Mouse (Mus musculus): ENCODE data around the gene Vmn2r107. TPM values are rescaled to one million over a fixed set of nuclear protein-coding genes. Genes with fewer than 3 reads are reported as not detected.

Gene Vmn2r107
- polyA plus RNA-seq (2012), result not detected in 2 replicates

GRCm38 (mm10) chr17:20344942-20345341 is at the start of gene Vmn2r107:
Vmn2r107 (plus strand) TSS chr17:20345242.

GRCm38 (mm10) chr17:20413846-20414245 is 68.8 kb downstream of the Vmn2r107 start, which contains the start of gene Vmn1r224:
Vmn1r224 (plus strand) TSS chr17:20414146.

Other genes with a start within 250 kb of the Vmn2r107 start
- not detected in 2 replicates for gene Fpr-rs7, start 231.0 kb upstream of the Vmn2r107 start, polyA plus RNA-seq (2012)
- not detected in 2 replicates for gene Fpr-rs6, start 162.1 kb upstream of the Vmn2r107 start, polyA plus RNA-seq (2012)
- gene Vmn2r105, start 110.2 kb upstream of the Vmn2r107 start, polyA plus RNA-seq (2012), result not detected in 2 replicates
- gene Vmn2r106, start 59.7 kb upstream of the Vmn2r107 start, polyA plus RNA-seq (2012), result 0.01 TPM in 1 of 2 replicates, not detected in the other
- gene Vmn1r224, start 68.9 kb downstream of the Vmn2r107 start, polyA plus RNA-seq (2012), result 0.02 TPM in 1 of 2 replicates, not detected in the other
- gene Vmn2r108, start 136.1 kb downstream of the Vmn2r107 start, polyA plus RNA-seq (2012), result not detected in 2 replicates
- not detected in 2 replicates for gene Vmn1r225, start 152.9 kb downstream of the Vmn2r107 start, polyA plus RNA-seq (2012)
- not detected in 2 replicates for gene Vmn2r109, start 219.5 kb downstream of the Vmn2r107 start, polyA plus RNA-seq (2012)

All from megakaryocyte-erythroid progenitor cell, adult 5 weeks (primary cell).